In genomic region chr8:91036905-91037304, GRCm38 (mm10) we compare ENCODE assay signal across 14 mouse cellular contexts.
"Had no signal": no experiment of that assay in that cellular context is flagged by ENCODE, and none has a peak within 500 bp of the region (broad histone marks: within the 10 kb centered on the region; RNA-seq: fewer than 3 reads in every experiment).

No protein-coding gene starts in this region.

- H3K27me3 ChIP-seq: midbrain, embryonic 13.5 days; midbrain, embryonic 15.5 days; neural tube, embryonic 12.5 days; stomach, embryonic 15.5 days had no signal

- H3K9ac ChIP-seq: lung, embryonic 14.5 days; midbrain, embryonic 13.5 days; midbrain, embryonic 15.5 days; neural tube, embryonic 12.5 days; stomach, embryonic 15.5 days had no signal

- DNase-seq: lung, adult 18-20 months; lung, embryonic 14.5 days; lung, postnatal 10 days; lung, postnatal 4 days; right cerebral cortex, postnatal 14 days; thymus, adult 18-20 months; thymus, postnatal 14 days; thymus, postnatal 36 days had no signal

- H3K4me3 ChIP-seq: midbrain, embryonic 10.5 days; midbrain, embryonic 13.5 days; midbrain, embryonic 15.5 days; neural tube, embryonic 12.5 days; stomach, embryonic 15.5 days had no signal

- H3K27ac ChIP-seq: midbrain, embryonic 10.5 days; midbrain, embryonic 13.5 days; midbrain, embryonic 15.5 days; neural tube, embryonic 12.5 days; stomach, embryonic 15.5 days; stomach, postnatal 0 days had no signal

- H3K9me3 ChIP-seq: midbrain, embryonic 10.5 days; midbrain, embryonic 13.5 days; midbrain, embryonic 15.5 days; neural tube, embryonic 12.5 days; stomach, embryonic 15.5 days had no signal

- H3K4me2 ChIP-seq: lung, embryonic 14.5 days; midbrain, embryonic 13.5 days; midbrain, embryonic 15.5 days; neural tube, embryonic 12.5 days; stomach, embryonic 15.5 days had no signal

- H3K4me1 ChIP-seq: midbrain, embryonic 10.5 days; midbrain, embryonic 13.5 days; midbrain, embryonic 15.5 days; neural tube, embryonic 12.5 days; stomach, embryonic 15.5 days had no signal

- ATAC-seq: midbrain, embryonic 13.5 days; midbrain, embryonic 15.5 days had no signal
